Mouse (Mus musculus) C2C12 (cell line): Measurements from ENCODE around the gene Olfr1410. TPM values are rescaled to one million over a fixed set of nuclear protein-coding genes. Genes with fewer than 3 reads are reported as not detected.

Experiments
- H3K27me3 ChIP-seq: one replicate; pipeline ENCODE4 v1.6.1; 2011; ENCODE audit not compliant: control insufficient read depth, insufficient read depth, insufficient read length
- H3K36me3 ChIP-seq: one replicate; pipeline ENCODE4 v1.6.1; 2011; ENCODE audit not compliant: control insufficient read depth, insufficient read depth
- H3K4me3 ChIP-seq: one replicate; pipeline ENCODE4 v1.5.1; 2011; ENCODE audit warnings: mild to moderate bottlenecking, control low read depth; ENCODE audit not compliant: poor library complexity, insufficient read depth, severe bottlenecking
- H3K79me2 ChIP-seq: one replicate; pipeline ENCODE4 v1.6.1; 2011; ENCODE audit not compliant: control insufficient read depth, insufficient read depth
- H3K79me3 ChIP-seq: one replicate; pipeline ENCODE4 v1.6.1; 2011; ENCODE audit warnings: low read depth, control low read depth
- H3ac ChIP-seq: one replicate; pipeline ENCODE3; 2011; ENCODE audit warnings: low read depth; ENCODE audit not compliant: control insufficient read depth, insufficient read length
- CEBPB ChIP-seq: IDR thresholded peaks from one replicate; pipeline ENCODE4 v1.6.1; 2011; ENCODE audit warnings: low read depth, mild to moderate bottlenecking, control low read depth, moderate library complexity
- CTCF ChIP-seq: IDR thresholded peaks from one replicate; pipeline ENCODE4 v1.5.1; 2011; ENCODE audit not compliant: control insufficient read depth, insufficient read depth, insufficient read length
- FOSL1 ChIP-seq: IDR thresholded peaks from one replicate; pipeline ENCODE4 v1.8.0; 2011; ENCODE audit warnings: mild to moderate bottlenecking, low read length; ENCODE audit not compliant: poor library complexity, insufficient read depth, severe bottlenecking
- MAX ChIP-seq: IDR thresholded peaks from one replicate; pipeline ENCODE4 v1.6.1; 2011; ENCODE audit warnings: mild to moderate bottlenecking, control low read depth
- MYOD1 ChIP-seq: IDR thresholded peaks from one replicate; pipeline ENCODE4 v1.6.1; 2011; ENCODE audit warnings: low read depth; ENCODE audit not compliant: control insufficient read depth, insufficient read length
- MYOG ChIP-seq: IDR thresholded peaks from one replicate; pipeline ENCODE4 v1.6.1; 2011; ENCODE audit not compliant: control insufficient read depth, insufficient read length; ENCODE audit errors: extremely low read depth
- USF1 ChIP-seq: IDR thresholded peaks from one replicate; pipeline ENCODE4 v1.6.1; 2011; ENCODE audit warnings: low read depth, mild to moderate bottlenecking, control low read depth, moderate library complexity
- polyA plus RNA-seq: library from polyadenylated mRNA; unstranded; fragments of >200 nt; fragmentation: generic; extraction: Trizol; gene quantifications from one replicate; pipeline ENCODE4 v1.2.1, GENCODE M21; 2012; ENCODE audit warnings: missing spikeins

Gene Olfr1410
- polyA plus RNA-seq, 1 experiment: not detected

GRCm38 (mm10) chr1:92636015-92636414 is 30.4 kb downstream of the Olfr1410 start:
- TF ChIP-seq MAX (no peak), MYOD1 (no peak), CTCF (no peak), MYOG (no peak), FOSL1 (no peak)
- H3K27me3 ChIP-seq: no peaks in the 10 kb centered on the region
- no peak overlapping the region for H3ac ChIP-seq
- H3K79me3 ChIP-seq: peaks cover 10% of the 10 kb centered on the region
- H3K79me2 ChIP-seq: peaks cover 29% of the 10 kb centered on the region
- H3K4me3 ChIP-seq: no peak overlapping the region
- peaks cover 18% of the 10 kb centered on the region for H3K36me3 ChIP-seq

- no peaks in the 10 kb centered on the region for H3K27me3 ChIP-seq
- peaks cover 16% of the 10 kb centered on the region for H3K79me3 ChIP-seq
- H3K4me3 ChIP-seq: no peak overlapping the region
- H3ac ChIP-seq: no peak overlapping the region
- H3K79me2 ChIP-seq: peaks cover 35% of the 10 kb centered on the region
- peaks cover 18% of the 10 kb centered on the region for H3K36me3 ChIP-seq
- TF ChIP-seq CEBPB (no peak), MAX (no peak), CTCF (no peak), MYOD1 (no peak), USF1 (no peak), MYOG (no peak), FOSL1 (no peak)
Measured at GRCm38 (mm10) chr1:92636676-92637075, 31.1 kb downstream of the Olfr1410 start.

- H3K4me3 ChIP-seq: no peak overlapping the region
- no peaks in the 10 kb centered on the region for H3K27me3 ChIP-seq
- peaks cover 38% of the 10 kb centered on the region for H3K79me2 ChIP-seq
- H3ac ChIP-seq: no peak overlapping the region
- TF ChIP-seq FOSL1: no peak
- peaks cover 16% of the 10 kb centered on the region for H3K79me3 ChIP-seq
- H3K36me3 ChIP-seq: peaks cover 18% of the 10 kb centered on the region
Measured at GRCm38 (mm10) chr1:92637501-92638172, 32.1 kb downstream of the Olfr1410 start.

GRCm38 (mm10) chr1:92638181-92638580 is 32.6 kb downstream of the Olfr1410 start:
- no peak overlapping the region for H3K4me3 ChIP-seq
- TF ChIP-seq MYOD1 (no peak), CEBPB (no peak), MYOG (no peak), MAX (no peak), CTCF (no peak)
- no peak overlapping the region for H3ac ChIP-seq
- peaks cover 38% of the 10 kb centered on the region for H3K79me2 ChIP-seq
- H3K79me3 ChIP-seq: peaks cover 16% of the 10 kb centered on the region
- H3K36me3 ChIP-seq: peaks cover 18% of the 10 kb centered on the region
- H3K27me3 ChIP-seq: no peaks in the 10 kb centered on the region

GRCm38 (mm10) chr1:92638736-92639135 is 33.2 kb downstream of the Olfr1410 start:
- H3ac ChIP-seq: no peak overlapping the region
- H3K79me2 ChIP-seq: peaks cover 38% of the 10 kb centered on the region
- no peak overlapping the region for H3K4me3 ChIP-seq
- H3K36me3 ChIP-seq: peaks cover 18% of the 10 kb centered on the region
- peaks cover 16% of the 10 kb centered on the region for H3K79me3 ChIP-seq
- no peaks in the 10 kb centered on the region for H3K27me3 ChIP-seq
- no peak for TF ChIP-seq MYOD1
- TF ChIP-seq MAX: no peak
- TF ChIP-seq MYOG: no peak
- TF ChIP-seq USF1: no peak
- TF ChIP-seq CTCF: no peak
- TF ChIP-seq CEBPB: no peak
- TF ChIP-seq FOSL1: no peak

GRCm38 (mm10) chr1:92640393-92640792 is 34.8 kb downstream of the Olfr1410 start:
- H3K79me2 ChIP-seq: peaks cover 38% of the 10 kb centered on the region
- H3K4me3 ChIP-seq: no peak overlapping the region
- H3K36me3 ChIP-seq: peaks cover 18% of the 10 kb centered on the region
- H3ac ChIP-seq: no peak overlapping the region
- peaks cover 16% of the 10 kb centered on the region for H3K79me3 ChIP-seq
- no peaks in the 10 kb centered on the region for H3K27me3 ChIP-seq
- TF ChIP-seq CEBPB: no peak
- TF ChIP-seq CTCF: no peak
- no peak for TF ChIP-seq MAX
- no peak for TF ChIP-seq FOSL1
